Mouse (Mus musculus): ENCODE measurements around the gene Mob1b.

Mob1b gene

DNA sequence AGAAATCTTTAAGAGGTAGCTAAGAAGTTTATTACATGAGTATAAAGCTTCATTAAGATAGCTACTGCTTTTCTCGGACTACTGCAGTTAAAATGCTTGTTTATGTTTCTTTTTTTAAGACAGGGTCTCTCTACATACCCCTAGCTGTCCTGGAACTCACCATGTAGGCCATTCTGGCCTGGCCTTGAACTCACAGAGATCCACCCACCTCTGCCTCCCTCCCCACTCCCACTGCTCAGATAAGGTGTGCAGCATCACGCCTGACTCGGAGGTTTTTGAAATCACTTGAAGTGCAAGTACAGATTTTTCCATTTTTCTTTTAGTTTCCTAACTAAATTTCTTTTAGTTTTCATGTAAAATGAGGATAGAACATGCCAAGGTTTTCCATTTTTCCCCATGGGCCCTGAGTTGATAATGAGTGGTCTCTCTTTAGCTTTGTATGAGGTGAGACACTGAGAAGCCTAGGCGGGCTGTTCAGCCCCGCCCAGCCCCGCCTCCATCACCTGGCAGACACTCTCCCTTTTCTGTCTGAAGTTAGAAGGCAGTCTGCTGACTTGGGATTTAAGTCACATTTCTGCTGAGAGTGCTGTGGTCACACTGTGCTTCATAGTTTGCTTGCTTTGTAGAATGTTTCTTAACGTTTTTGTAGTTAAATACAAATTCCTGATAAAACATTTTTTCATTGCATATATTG, 61.6 kb downstream of the Mob1b start:
- no peak for DNase-seq (ENCODE audit: low read depth)

- DNase-seq (ENCODE audit: low read depth), result no peak
Measured at GRCm38 (mm10) chr5:88785059-88785458, 64.4 kb downstream of the Mob1b start.

- no peak for DNase-seq (ENCODE audit: low read depth)
Measured at GRCm38 (mm10) chr5:88790675-88791074, 70.0 kb downstream of the Mob1b start.

DNA sequence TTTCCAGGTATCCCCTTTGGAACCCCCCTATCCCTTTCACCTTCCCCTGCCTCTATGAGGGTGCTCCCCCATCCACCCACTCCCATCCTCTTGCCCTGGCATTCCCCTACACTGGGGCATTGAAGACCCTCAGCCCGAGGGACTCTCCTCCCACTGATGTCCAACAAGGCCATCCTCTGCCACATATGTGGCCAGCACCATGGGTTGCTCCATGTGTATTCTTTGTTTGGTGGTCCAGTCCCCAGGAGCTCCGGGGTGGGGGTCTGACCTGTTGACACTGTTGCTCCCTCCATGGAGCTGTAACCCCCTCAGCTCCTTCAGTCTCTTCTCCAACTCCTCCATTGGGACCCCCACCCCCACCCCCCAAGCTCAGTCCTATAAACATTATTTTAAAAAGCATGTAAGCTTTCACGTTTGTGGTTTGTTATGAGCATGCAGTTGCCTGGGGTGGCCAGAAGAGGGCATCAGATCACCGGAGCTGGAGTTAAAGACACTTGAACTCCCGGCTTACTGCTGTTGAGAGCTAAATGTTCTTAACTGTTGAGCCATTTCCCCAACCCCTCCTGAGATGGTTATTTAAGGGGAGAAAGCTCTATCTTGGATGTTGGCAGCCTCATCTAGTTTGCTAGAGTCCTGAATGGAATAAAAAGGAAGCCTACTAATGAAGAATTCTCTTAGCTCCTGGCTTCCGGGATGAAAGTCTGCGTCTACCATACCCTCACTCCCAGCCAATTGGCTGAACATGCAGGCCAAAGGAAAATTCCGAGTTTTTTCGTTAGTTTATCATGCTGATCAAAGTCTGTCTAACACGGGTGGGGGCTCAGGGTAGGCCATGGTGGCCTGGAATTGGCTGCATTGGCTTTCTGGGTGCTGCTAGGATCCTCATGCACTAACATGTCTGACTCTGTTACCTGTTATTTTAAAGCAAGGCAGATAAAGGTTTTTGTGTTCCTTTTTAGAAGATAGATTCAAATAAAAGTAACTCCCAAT, 70.9 kb downstream of the Mob1b start:
- DNase-seq (ENCODE audit: low read depth), result peak; percentile 14

- no peak for DNase-seq (ENCODE audit: low read depth)
Measured at GRCm38 (mm10) chr5:88793676-88794075, 73.0 kb downstream of the Mob1b start.

DNA sequence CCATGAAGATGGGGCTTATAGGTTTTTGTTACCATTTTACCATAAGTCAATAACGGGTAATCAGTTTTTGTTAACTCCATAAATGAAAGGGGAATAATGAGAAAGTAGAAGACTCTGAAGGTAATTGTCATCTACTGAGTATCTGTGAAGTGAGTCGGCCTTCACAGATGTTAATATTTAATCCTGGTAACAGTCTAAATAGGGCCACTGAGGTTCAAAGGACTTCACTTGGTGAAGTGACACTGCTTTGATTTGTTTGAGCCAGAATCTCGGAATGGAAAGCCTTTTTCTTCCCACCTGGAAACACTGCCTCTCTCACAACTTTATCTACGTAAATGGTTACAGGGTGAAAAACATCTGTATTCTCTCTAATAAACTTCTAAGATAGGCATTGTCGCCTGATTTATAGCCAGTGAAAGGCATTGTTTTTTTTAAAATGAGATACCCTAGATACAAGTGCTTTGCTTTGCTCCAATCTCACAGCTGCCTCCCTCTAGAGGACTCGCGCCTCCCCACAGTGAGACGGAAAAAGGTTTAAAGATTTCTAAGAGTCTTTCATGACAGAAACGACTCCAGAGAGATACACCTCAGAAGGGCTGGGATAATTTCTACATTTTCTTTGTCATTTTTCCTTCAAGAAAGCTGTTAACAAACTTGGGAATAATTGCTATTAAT, 75.4 kb downstream of the Mob1b start:
- no peak for DNase-seq (ENCODE audit: low read depth)

DNA sequence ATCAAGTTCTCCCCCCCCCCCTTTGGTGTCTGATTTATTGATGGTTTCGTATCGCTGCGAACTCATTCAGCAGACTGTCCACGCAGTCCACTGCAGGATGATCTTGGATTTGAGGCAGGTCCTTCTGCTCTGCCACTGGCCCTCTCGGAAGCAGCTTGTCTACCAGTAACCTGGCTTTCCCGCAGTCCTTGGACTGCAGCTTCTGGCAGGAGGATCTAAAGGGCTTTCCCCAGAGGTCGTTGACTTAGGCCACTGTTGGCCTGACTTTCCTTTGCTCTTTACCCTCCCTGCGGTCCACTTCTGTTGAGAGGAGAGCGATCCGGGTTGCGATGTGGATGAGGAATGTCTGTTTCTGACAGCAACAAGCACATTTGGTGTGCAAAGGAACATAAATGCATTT, 75.9 kb downstream of the Mob1b start:
- no peak for DNase-seq (ENCODE audit: low read depth)

DNA sequence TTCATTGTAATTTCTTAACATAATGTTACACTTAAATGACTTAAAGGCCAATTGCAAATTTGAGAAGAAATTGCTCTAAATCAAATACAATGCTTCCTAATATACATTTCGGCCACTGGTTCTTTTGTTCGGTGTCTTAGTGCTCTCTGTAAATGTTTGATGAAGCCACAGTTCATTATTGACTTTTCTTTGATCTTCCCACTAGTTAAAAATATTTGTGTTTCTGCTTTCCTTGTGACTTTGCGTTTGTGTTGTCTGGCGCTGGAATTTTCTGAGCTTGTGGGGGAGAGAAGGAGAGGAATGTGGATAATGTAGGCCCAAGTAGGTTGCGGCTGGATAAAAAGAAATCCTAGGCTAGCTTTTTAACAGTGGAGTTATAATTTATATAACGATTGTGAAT, 76.5 kb downstream of the Mob1b start:
- no peak for DNase-seq (ENCODE audit: low read depth)

DNA sequence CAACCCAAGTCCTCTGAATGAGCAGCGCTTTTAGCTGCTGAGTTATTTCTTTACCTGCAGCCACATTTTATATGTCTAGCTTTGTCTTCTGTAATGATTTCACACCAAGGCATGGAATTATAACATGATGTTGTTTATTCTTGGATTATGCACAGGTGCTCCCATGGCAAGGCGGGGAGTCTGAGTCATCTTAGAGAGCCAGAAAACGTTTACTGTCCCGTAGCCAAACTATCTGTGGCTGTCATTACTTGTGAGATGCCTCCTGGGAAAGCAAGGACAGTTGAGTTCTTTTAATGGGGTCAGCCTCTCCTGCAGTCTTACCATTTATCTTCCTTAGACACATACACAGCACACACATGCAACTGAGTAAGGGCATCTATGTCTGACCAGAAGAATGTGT, 85.0 kb downstream of the Mob1b start:
- DNase-seq (ENCODE audit: low read depth), result no peak

DNA sequence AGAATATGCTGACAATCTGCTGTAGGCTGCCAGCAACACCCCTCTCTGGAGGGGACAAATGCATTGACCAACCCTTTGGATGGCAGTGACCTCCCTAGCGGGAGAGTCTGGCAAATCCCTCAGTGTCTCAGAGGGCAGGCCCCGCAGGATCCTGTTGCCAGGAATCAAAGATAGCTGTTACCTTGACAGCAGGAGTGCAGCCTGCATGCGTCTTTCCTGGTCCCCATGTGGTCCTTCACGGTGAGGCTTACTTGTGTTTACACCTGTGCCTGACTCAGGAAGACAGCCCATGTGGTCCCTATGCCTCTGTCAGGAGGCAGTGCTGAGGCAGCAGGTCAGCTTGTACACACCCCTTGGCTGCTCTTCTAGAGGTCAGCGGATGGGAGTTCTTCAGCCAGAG, 85.6 kb downstream of the Mob1b start:
- DNase-seq (ENCODE audit: low read depth), result no peak

- DNase-seq (ENCODE audit: low read depth), result no peak
Measured at GRCm38 (mm10) chr5:88807342-88807741, 86.7 kb downstream of the Mob1b start.

GRCm38 (mm10) chr5:88813188-88813587, 92.5 kb downstream of the Mob1b start:
- no peak for DNase-seq (ENCODE audit: low read depth)

Measured in c-Kit-positive CD71-positive TER-119-negative erythroid progenitor cells, embryonic 14.5 days (primary cell).